Mouse (Mus musculus) midbrain, embryonic 14.5 days (tissue): ENCODE measurements at regions not wholly inside any gene's neighbourhood (a gene's known extent, or its start where the extent isn't known, plus 50 kb on each side); places are given as distances from the start of the nearest gene placed in this dataset.

Experiments used
- ATAC-seq: fragments of 200-750 bp; cut with Nextera tagmentation; 2 replicates; pipeline ENCODE4 v1.8.0; 2017; ENCODE audit warnings: moderate number of reproducible peaks, moderate library complexity; ENCODE audit not compliant: low FRiP score, low TSS enrichment
- DNase-seq: peaks from one replicate; pipeline ENCODE4 v3.0.0-alpha.2; 2015
- H3K27ac ChIP-seq: fragments of 300-500 bp; sonication (generic); replicated peaks from 2 replicates; pipeline ENCODE4 v1.5.1; 2014; ENCODE audit warnings: mild to moderate bottlenecking, low read depth, low read length, moderate library complexity
- H3K27me3 ChIP-seq: fragments of 300-500 bp; sonication (generic); 2 replicates; pipeline ENCODE4 v1.6.1; 2014; ENCODE audit warnings: low read length, control low read depth, mixed read lengths; ENCODE audit not compliant: control insufficient read depth, insufficient read depth
- H3K36me3 ChIP-seq: fragments of 300-500 bp; sonication (generic); 2 replicates; pipeline ENCODE4 v1.6.1; 2014; ENCODE audit warnings: low read length, control low read depth; ENCODE audit not compliant: control insufficient read depth, insufficient read depth
- H3K4me1 ChIP-seq: fragments of 300-500 bp; sonication (generic); 2 replicates; pipeline ENCODE4 v1.6.1; 2014; ENCODE audit warnings: mild to moderate bottlenecking, antibody characterized with exemption, low read length, control low read depth; ENCODE audit not compliant: control insufficient read depth, insufficient read depth
- H3K4me2 ChIP-seq: fragments of 300-500 bp; sonication (generic); 2 replicates; pipeline ENCODE4 v1.6.1; 2014; ENCODE audit warnings: mild to moderate bottlenecking, low read length, moderate library complexity
- H3K4me3 ChIP-seq: fragments of 300-500 bp; sonication (generic); replicated peaks from 2 replicates; pipeline ENCODE4 v1.5.1; 2014; ENCODE audit warnings: low read depth, low read length
- H3K9ac ChIP-seq: fragments of 300-500 bp; sonication (generic); replicated peaks from 2 replicates; pipeline ENCODE4 v1.6.1; 2014; ENCODE audit warnings: mild to moderate bottlenecking, low read length, moderate library complexity
- H3K9me3 ChIP-seq: fragments of 300-500 bp; sonication (generic); 2 replicates; pipeline ENCODE4 v1.6.1; 2016; ENCODE audit warnings: low read length, control low read depth, mixed read lengths; ENCODE audit not compliant: control insufficient read depth
- WGBS: fragments of 180-500 bp; shearing (Covaris S2); extraction: QIAGEN DNeasy Blood & Tissue Kit; methylation state at CpG from one replicate; pipeline ENCODE4 v1.1.7; 2014; 5-methylcytosine and 5-hydroxymethylcytosine counted together

GRCm38 (mm10) chr12:25400326-25400725 is 303.4 kb upstream of the Id2 start:
- no peak overlapping the region for H3K27ac ChIP-seq
- H3K27me3 ChIP-seq, result no peaks in the 10 kb centered on the region
- H3K36me3 ChIP-seq, result no peaks in the 10 kb centered on the region
- H3K9ac ChIP-seq, result no peak overlapping the region
- no peak overlapping the region for H3K4me2 ChIP-seq
- WGBS, result 91% methylated on average over 5 of the region's 5 CpGs
- no peaks in the 10 kb centered on the region for H3K9me3 ChIP-seq
- no peaks in the 10 kb centered on the region for H3K4me1 ChIP-seq
- no peak overlapping the region for H3K4me3 ChIP-seq
- DNase-seq, result no peak
- ATAC-seq, result no peak

DNA sequence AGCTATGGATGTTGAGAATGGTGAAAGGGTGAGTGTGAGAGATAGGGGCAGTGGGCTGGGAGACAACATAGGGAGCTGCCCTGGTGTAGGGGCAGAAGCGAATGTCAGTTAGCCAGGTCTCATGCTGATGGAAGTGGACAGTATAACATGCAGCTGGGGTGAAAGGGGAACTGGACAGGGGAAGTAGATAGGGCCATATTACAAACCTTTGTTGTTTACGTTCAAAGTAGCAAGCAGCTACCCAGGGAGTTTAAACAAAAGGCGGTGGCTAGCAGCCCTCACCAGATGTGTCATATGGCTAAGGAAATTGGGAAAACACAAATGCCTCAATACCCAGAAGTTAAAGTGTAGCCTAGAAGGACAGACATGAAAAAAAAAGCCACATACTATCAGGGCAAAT is 301.8 kb upstream of the Id2 start:
- no peak for DNase-seq
- WGBS, result 91% methylated on average over 3 of the region's 3 CpGs
- no peaks in the 10 kb centered on the region for H3K9me3 ChIP-seq
- H3K4me3 ChIP-seq, result no peak overlapping the region
- H3K27ac ChIP-seq, result no peak overlapping the region
- no peak for ATAC-seq
- no peaks in the 10 kb centered on the region for H3K4me1 ChIP-seq
- no peaks in the 10 kb centered on the region for H3K36me3 ChIP-seq
- no peaks in the 10 kb centered on the region for H3K27me3 ChIP-seq
- no peak overlapping the region for H3K4me2 ChIP-seq
- no peak overlapping the region for H3K9ac ChIP-seq

- Histone ChIP-seq H3K4me2 (no peak overlapping the region), H3K27ac (no peak overlapping the region), H3K4me1 (no peaks in the 10 kb centered on the region), H3K36me3 (no peaks in the 10 kb centered on the region), H3K9me3 (no peaks in the 10 kb centered on the region), H3K9ac (no peak overlapping the region), H3K4me3 (no peak overlapping the region), H3K27me3 (no peaks in the 10 kb centered on the region)
- WGBS, result 98% methylated on average over 3 of the region's 3 CpGs
- DNase-seq, result no peak
- ATAC-seq, result no peak
Observed at GRCm38 (mm10) chr12:25394326-25394725, 297.4 kb upstream of the Id2 start.

DNA sequence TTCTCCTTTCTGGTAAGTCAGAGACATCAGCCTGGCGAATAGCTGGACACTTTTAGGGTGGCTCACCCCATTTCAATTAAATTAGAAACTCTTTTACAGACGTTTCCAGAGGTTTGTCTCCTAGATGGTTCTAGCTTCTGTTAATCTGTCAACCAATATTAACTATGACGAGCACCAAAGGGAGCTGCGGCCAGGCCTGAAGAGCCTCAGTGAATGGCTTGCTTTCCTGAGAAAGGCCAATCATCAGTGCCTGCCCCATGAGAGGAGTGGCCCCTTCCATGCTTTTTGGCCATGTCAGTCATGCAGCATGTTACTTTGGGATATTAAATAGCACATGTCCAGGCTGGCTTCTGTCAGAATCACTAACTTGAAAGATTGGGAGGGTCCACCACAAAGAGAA is 296.6 kb upstream of the Id2 start:
- 75% methylated on average over 4 of the region's 4 CpGs for WGBS
- Histone ChIP-seq H3K4me2 (no peak overlapping the region), H3K27me3 (no peaks in the 10 kb centered on the region), H3K4me1 (no peaks in the 10 kb centered on the region), H3K4me3 (no peak overlapping the region), H3K9me3 (no peaks in the 10 kb centered on the region), H3K9ac (no peak overlapping the region), H3K27ac (no peak overlapping the region), H3K36me3 (no peaks in the 10 kb centered on the region)
- no peak for DNase-seq
- no peak for ATAC-seq

DNA sequence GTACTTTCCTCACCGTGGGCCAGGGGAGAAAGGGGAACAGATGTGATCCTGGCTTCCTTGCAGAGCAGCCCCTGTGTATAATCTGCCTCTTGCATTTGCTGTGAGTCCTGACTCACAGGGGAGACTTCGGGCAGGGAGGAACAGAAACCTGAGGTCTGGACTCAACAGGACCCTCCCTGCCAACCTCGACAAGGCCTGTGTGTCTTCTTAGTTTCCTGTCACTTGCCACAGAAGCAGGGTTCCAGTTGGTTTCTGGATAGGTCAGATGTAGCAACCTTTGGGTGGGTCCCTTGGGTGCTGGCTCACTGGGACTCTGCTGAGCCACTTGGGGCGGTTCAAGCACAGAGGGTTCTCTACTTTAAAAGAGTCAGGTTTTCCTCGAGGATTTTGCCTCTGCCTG is 292.3 kb upstream of the Id2 start:
- H3K36me3 ChIP-seq, result no peaks in the 10 kb centered on the region
- H3K27ac ChIP-seq, result no peak overlapping the region
- no peaks in the 10 kb centered on the region for H3K4me1 ChIP-seq
- DNase-seq (no peak), ATAC-seq (no peak)
- H3K27me3 ChIP-seq, result no peaks in the 10 kb centered on the region
- H3K4me3 ChIP-seq, result no peak overlapping the region
- H3K4me2 ChIP-seq, result no peak overlapping the region
- 85% methylated on average over 5 of the region's 5 CpGs for WGBS
- no peak overlapping the region for H3K9ac ChIP-seq
- no peaks in the 10 kb centered on the region for H3K9me3 ChIP-seq

GRCm38 (mm10) chr12:25387791-25388280 is 290.9 kb upstream of the Id2 start:
- 62% methylated on average over 5 of the region's 5 CpGs for WGBS
- H3K4me2 ChIP-seq, result no peak overlapping the region
- ATAC-seq, result no peak
- no peaks in the 10 kb centered on the region for H3K9me3 ChIP-seq
- no peak for DNase-seq
- no peak overlapping the region for H3K9ac ChIP-seq
- H3K4me1 ChIP-seq, result no peaks in the 10 kb centered on the region
- H3K27ac ChIP-seq, result no peak overlapping the region
- no peaks in the 10 kb centered on the region for H3K27me3 ChIP-seq
- H3K36me3 ChIP-seq, result no peaks in the 10 kb centered on the region
- no peak overlapping the region for H3K4me3 ChIP-seq

DNA sequence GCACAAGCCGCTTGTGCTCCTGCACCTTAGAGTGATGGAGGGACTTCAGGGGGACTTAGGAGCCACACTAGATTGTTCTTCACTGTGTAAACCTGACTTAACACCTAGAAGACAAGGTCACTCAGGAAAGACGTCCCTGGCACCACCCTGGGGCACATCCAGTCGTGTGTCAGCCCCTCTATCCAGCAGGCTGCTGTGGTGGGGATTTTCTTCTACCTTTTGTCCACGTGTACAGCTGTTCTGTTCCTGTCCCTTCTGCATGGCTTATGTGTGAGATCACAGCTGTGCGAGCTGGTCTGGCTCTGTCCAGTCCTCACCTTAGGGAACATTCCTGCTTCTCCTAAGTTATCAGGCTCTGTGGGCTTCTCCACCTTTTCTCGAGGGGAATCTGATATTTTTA is 286.0 kb upstream of the Id2 start:
- Histone ChIP-seq H3K36me3 (no peaks in the 10 kb centered on the region), H3K4me3 (no peak overlapping the region), H3K27ac (no peak overlapping the region), H3K4me2 (no peak overlapping the region), H3K9ac (no peak overlapping the region), H3K27me3 (no peaks in the 10 kb centered on the region), H3K4me1 (0 out of 2 replicates have a peak, but pooled peaks cover 6% of the 10 kb centered on the region), H3K9me3 (no peaks in the 10 kb centered on the region)
- DNase-seq (no peak), ATAC-seq (no peak)
- 77% methylated on average over 6 of the region's 6 CpGs for WGBS

DNA sequence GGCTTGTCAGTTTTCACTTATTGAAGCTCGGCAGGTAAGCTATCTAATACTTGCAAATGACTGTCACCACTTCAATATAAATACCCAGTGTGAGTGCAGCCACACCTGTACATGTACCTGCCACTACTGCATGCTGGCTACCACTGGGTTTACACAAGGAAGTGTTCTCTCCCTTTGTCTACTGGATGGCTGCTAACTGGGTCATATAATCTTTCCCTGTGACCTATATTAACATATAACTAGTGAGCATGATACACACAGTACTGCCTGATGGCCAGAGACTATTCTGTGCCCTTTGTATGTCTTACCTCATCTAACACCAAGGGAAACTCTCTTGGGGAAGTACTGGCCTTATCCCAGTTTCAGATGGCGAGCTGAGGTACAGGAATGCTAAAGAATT is 285.5 kb upstream of the Id2 start:
- Histone ChIP-seq H3K4me3 (no peak overlapping the region), H3K9me3 (no peaks in the 10 kb centered on the region), H3K36me3 (no peaks in the 10 kb centered on the region), H3K27me3 (no peaks in the 10 kb centered on the region), H3K4me2 (no peak overlapping the region), H3K27ac (no peak overlapping the region), H3K4me1 (0 out of 2 replicates have a peak, but pooled peaks cover 6% of the 10 kb centered on the region), H3K9ac (no peak overlapping the region)
- WGBS, result 95% methylated on average over 2 of the region's 2 CpGs
- DNase-seq, result no peak
- no peak for ATAC-seq

DNA sequence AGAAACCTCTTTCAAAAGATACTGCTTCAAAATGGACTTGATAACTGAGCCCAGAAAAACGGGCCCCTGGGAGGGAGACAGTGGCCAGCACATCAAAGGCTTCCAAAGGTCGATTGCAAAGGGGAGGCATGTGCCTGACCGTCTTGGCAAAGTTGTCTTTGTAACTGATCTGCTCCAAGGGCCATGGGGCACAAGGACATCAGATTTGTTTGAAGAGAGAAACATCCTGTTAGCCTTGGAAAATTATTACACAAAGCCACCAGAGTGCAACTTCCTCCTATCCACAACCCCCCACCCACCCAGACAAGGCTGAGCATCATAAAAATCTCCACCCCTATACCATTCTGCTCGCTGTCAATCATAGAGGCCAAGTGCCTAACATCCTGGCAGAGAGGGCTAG is 284.7 kb upstream of the Id2 start:
- H3K27me3 ChIP-seq, result no peaks in the 10 kb centered on the region
- no peaks in the 10 kb centered on the region for H3K36me3 ChIP-seq
- no peak for DNase-seq
- 66% methylated on average over 4 of the region's 4 CpGs for WGBS
- no peak overlapping the region for H3K4me2 ChIP-seq
- no peak overlapping the region for H3K27ac ChIP-seq
- ATAC-seq, result no peak
- peaks cover 10% of the 10 kb centered on the region; the same call in 1 of the 2 replicates for H3K4me1 ChIP-seq
- no peaks in the 10 kb centered on the region for H3K9me3 ChIP-seq
- no peak overlapping the region for H3K4me3 ChIP-seq
- H3K9ac ChIP-seq, result no peak overlapping the region
